Mouse (Mus musculus): ENCODE results near the gene Kansl1l.

- TF ChIP-seq POLR2A (IDR thresholded peaks at IDR 0.05; ENCODE audit: low read depth, low read length) = no peak
- TF ChIP-seq CTCF (conservative IDR thresholded peaks at IDR 0.05; ENCODE audit: insufficient read depth, insufficient read length, low read depth, low read length) = no peak
These were observed 86.8 kb downstream of the Kansl1l start for GRCm38 (mm10) chr1:66730581-66730980.

Measured in kidney, adult 2 months (tissue).